In genomic region chrX:167357415-167357814, GRCm38 (mm10) we compare ENCODE assay signal across 11 mouse cellular contexts. TPM values are rescaled to one million over a fixed set of nuclear protein-coding genes. Genes with fewer than 3 reads are reported as not detected.
DNase-seq lines count a peak whose midpoint lies in the region; TF ChIP-seq lines count a peak whose summit lies in the region.
"Had no signal": no experiment of that assay in that cellular context is flagged by ENCODE, and none has a peak within 500 bp of the region (broad histone marks: within the 10 kb centered on the region; RNA-seq: fewer than 3 reads in every experiment).

No protein-coding gene starts in this region.

- no peak overlapping the region for H3K27ac ChIP-seq in cerebellum, adult 2 months (ENCODE audit: insufficient read depth, low read length)
- no peak overlapping the region for H3K27ac ChIP-seq in layer of hippocampus, adult 2 months
- H3K27ac ChIP-seq: embryonic facial prominence, embryonic 15.5 days; liver, embryonic 15.5 days had no signal

- peak; percentile 20 to 29 for DNase-seq in cerebellum, postnatal 10 days
- no peak for DNase-seq in cerebellum, adult 2 months
- DNase-seq in layer of hippocampus, adult 2 months (ENCODE audit: low spot score in 2 of 2): no peak
- DNase-seq in layer of hippocampus, postnatal 25 days (ENCODE audit: extremely low spot score in 1 of 2, low spot score in 1 of 2): no peak
- peak; percentile 64 for DNase-seq in CD4-positive, CD25-positive, alpha-beta regulatory T cell, adult 2 months (ENCODE audit: low read depth, low spot score)
- DNase-seq in lung, postnatal 10 days: peak; percentile 14
- no peak for DNase-seq in cerebellum, adult 11 months
- no peak for DNase-seq in testis, postnatal 14 days (ENCODE audit: low spot score)
- DNase-seq: heart, adult 11 months had no signal

- H3K27me3 ChIP-seq in cerebellum, adult 2 months (ENCODE audit: control insufficient read depth, insufficient read depth, low read length): no peaks in the 10 kb centered on the region
- H3K27me3 ChIP-seq: liver, embryonic 15.5 days had no signal

- H3K4me1 ChIP-seq in cerebellum, adult 2 months (ENCODE audit: control insufficient read depth, insufficient read depth, low read length): no peaks in the 10 kb centered on the region
- H3K4me1 ChIP-seq: embryonic facial prominence, embryonic 15.5 days; liver, embryonic 15.5 days had no signal

- H3K4me3 ChIP-seq in cerebellum, adult 2 months (replicated peaks; ENCODE audit: insufficient read depth, low read depth, low read length): no peak overlapping the region
- H3K4me3 ChIP-seq in layer of hippocampus, adult 2 months: no peak overlapping the region
- H3K4me3 ChIP-seq: embryonic facial prominence, embryonic 15.5 days; liver, embryonic 15.5 days had no signal

- TF ChIP-seq POLR2A in cerebellum, adult 2 months (IDR thresholded peaks at IDR 0.05; ENCODE audit: borderline replicate concordance, insufficient read depth, low read length): no peak

- WGBS in cerebellum, adult 2 months: 74% methylated on average over 2 of the region's 2 CpGs

- no peak for TF ChIP-seq CTCF in cerebellum, adult 2 months (IDR thresholded peaks at IDR 0.05; ENCODE audit: borderline replicate concordance, insufficient read depth, low read depth, low read length)
- peak; percentile 64 for TF ChIP-seq CTCF in layer of hippocampus, adult 2 months (conservative IDR thresholded peaks at IDR 0.05)

RNA-seq across cellular contexts. Expression of gene Prps2, which starts 25.1 kb away (rescaled TPM):
- polyA plus RNA-seq in cerebellum, adult 2 months (2012; rRNA removed): 11.2 and 11.4 TPM in 2 replicates
- total RNA-seq in layer of hippocampus, adult 2 months (2021): 10 to 100 TPM; 22.4 to 24.7 TPM
- total RNA-seq in layer of hippocampus, postnatal 25 days (2021): 10 to 100 TPM; 20.1 to 25.0 TPM

RNA-seq across cellular contexts. Expression of gene Tlr7, which starts 27.1 kb away (rescaled TPM):
- polyA plus RNA-seq in cerebellum, adult 2 months (2012; rRNA removed): 0.29 and 0.34 TPM in 2 replicates
- total RNA-seq in layer of hippocampus, adult 2 months (2021): 1 to 10 TPM; 2.5 to 2.7 TPM
- 1 to 10 TPM; 3.0 to 4.2 TPM for total RNA-seq in layer of hippocampus, postnatal 25 days (2021)

Comparison
In these comparisons a context has a peak if more than half of its experiments do, and no peak if none do; other contexts are left out.
1. DNase-seq: peak in cerebellum, postnatal 10 days (2 of 2), CD4-positive, CD25-positive, alpha-beta regulatory T cell, adult 2 months (single experiment) and lung, postnatal 10 days (single experiment); none in cerebellum, adult 2 months (0 of 2), layer of hippocampus, adult 2 months (0 of 2), layer of hippocampus, postnatal 25 days (0 of 2), cerebellum, adult 11 months (single experiment) and testis, postnatal 14 days (single experiment).